Mouse (Mus musculus) embryonic facial prominence, embryonic 14.5 days (tissue): ENCODE measurements around the gene Crocc2. TPM values are rescaled to one million over a fixed set of nuclear protein-coding genes. Genes with fewer than 3 reads are reported as not detected.
"Not testable (repeated sequence)": the region's sequence is repeated elsewhere in the genome, so short reads cannot be mapped to it uniquely, and the experiment has no call there.

Experiments
- ATAC-seq: fragments of 200-750 bp; cut with Nextera tagmentation; 2 replicates; pipeline ENCODE4 v1.8.0; 2017; ENCODE audit warnings: low read depth, moderate number of reproducible peaks, moderate TSS enrichment
- DNase-seq: peaks from one replicate; pipeline ENCODE4 v3.0.0-alpha.2; 2015; ENCODE audit warnings: low spot score
- H3K27ac ChIP-seq: fragments of 300-500 bp; sonication (generic); replicated peaks from 2 replicates; pipeline ENCODE4 v1.5.1; 2014; ENCODE audit warnings: low read depth, mild to moderate bottlenecking, low read length, moderate library complexity
- H3K27me3 ChIP-seq: fragments of 300-500 bp; sonication (generic); replicated peaks from 2 replicates; pipeline ENCODE4 v1.6.1; 2014; ENCODE audit warnings: low read length; ENCODE audit not compliant: control insufficient read depth, insufficient read depth
- H3K36me3 ChIP-seq: fragments of 300-500 bp; sonication (generic); 2 replicates; pipeline ENCODE4 v1.6.1; 2014; ENCODE audit warnings: low read length, mixed read lengths; ENCODE audit not compliant: control insufficient read depth, insufficient read depth
- H3K4me1 ChIP-seq: fragments of 300-500 bp; sonication (generic); 2 replicates; pipeline ENCODE4 v1.6.1; 2014; ENCODE audit warnings: antibody characterized with exemption, low read length; ENCODE audit not compliant: control insufficient read depth, insufficient read depth
- H3K4me2 ChIP-seq: fragments of 300-500 bp; sonication (generic); 2 replicates; pipeline ENCODE4 v1.6.1; 2014; ENCODE audit warnings: low read depth, mild to moderate bottlenecking, low read length, moderate library complexity, mixed read lengths
- H3K4me3 ChIP-seq: fragments of 300-500 bp; sonication (generic); 2 replicates; pipeline ENCODE4 v1.5.1; 2014; ENCODE audit warnings: low read depth, mild to moderate bottlenecking, low read length
- H3K9ac ChIP-seq: fragments of 300-500 bp; sonication (generic); 2 replicates; pipeline ENCODE4 v1.6.1; 2014; ENCODE audit warnings: low read depth, mild to moderate bottlenecking, low read length, moderate library complexity, mixed read lengths
- H3K9me3 ChIP-seq: fragments of 300-500 bp; sonication (generic); 2 replicates; pipeline ENCODE4 v1.6.1; 2016; ENCODE audit warnings: low read length; ENCODE audit not compliant: control insufficient read depth
- WGBS: fragments of 180-500 bp; shearing (Covaris S2); extraction: QIAGEN DNeasy Blood & Tissue Kit; methylation state at CpG from one replicate; pipeline ENCODE4 v1.1.7; 2014; 5-methylcytosine and 5-hydroxymethylcytosine counted together
- polyA plus RNA-seq: library from polyadenylated mRNA; unstranded; fragments of >200 nt; fragmentation: Nextera tagmentation; extraction: Ambion mirVana; gene quantifications from 2 replicates; pipeline ENCODE4 v1.2.1, GENCODE M21; 2014

Crocc2 gene
- polyA plus RNA-seq, 1 experiment from 2014 or later, result 3.0 TPM

GRCm38 (mm10) chr1:93174399-93174798, 5.9 kb downstream of the Crocc2 start:
- no peak overlapping the region for H3K4me2 ChIP-seq
- H3K9ac ChIP-seq, result no peak overlapping the region
- WGBS, result 2% methylated on average over 4 of the region's 4 CpGs
- no peaks in the 10 kb centered on the region for H3K36me3 ChIP-seq
- H3K4me3 ChIP-seq, result no peak overlapping the region
- DNase-seq, result peak; percentile 89
- H3K9me3 ChIP-seq, result no peaks in the 10 kb centered on the region
- peak; percentile 84 for ATAC-seq
- peaks cover 16% of the 10 kb centered on the region for H3K4me1 ChIP-seq
- H3K27ac ChIP-seq, result no peak overlapping the region
- H3K27me3 ChIP-seq, result no peaks in the 10 kb centered on the region

DNA sequence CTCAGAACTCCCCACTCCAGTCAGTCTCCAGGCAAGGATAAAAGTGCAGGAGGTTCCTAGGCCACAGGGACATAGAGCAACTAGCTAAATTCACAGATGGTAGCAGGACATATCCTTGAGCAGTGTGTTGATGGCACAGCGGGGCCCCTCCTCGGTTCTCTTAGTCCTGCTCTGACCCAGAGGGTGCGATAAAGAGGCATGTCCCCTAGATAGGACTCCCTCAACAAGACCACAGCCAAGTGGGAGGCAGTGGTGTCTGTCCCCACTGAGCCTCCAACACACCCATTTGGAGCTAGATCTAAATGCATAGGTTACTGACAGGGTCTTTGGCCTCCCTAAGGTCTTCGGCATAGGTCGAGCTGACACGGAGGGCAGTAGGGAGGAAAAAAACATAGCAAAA, 7.3 kb downstream of the Crocc2 start:
- no peaks in the 10 kb centered on the region for H3K9me3 ChIP-seq
- ATAC-seq, result no peak
- peaks cover 16% of the 10 kb centered on the region for H3K4me1 ChIP-seq
- no peaks in the 10 kb centered on the region for H3K36me3 ChIP-seq
- peak overlapping the region; percentile 89 for H3K27ac ChIP-seq
- peak overlapping the region; percentile 38 for H3K4me3 ChIP-seq
- no peaks in the 10 kb centered on the region for H3K27me3 ChIP-seq
- 15% methylated on average over 6 of the region's 6 CpGs for WGBS
- DNase-seq, result no peak
- no peak overlapping the region for H3K9ac ChIP-seq
- peak overlapping the region; percentile 76 for H3K4me2 ChIP-seq

GRCm38 (mm10) chr1:93176525-93177332, 8.2 kb downstream of the Crocc2 start:
- no peaks in the 10 kb centered on the region for H3K36me3 ChIP-seq
- peak overlapping the region; percentile 89 for H3K27ac ChIP-seq
- H3K4me2 ChIP-seq, result peak overlapping the region; percentile 76
- 7% methylated on average over 14 of the region's 44 CpGs for WGBS
- ATAC-seq, result peak; percentile 72
- H3K27me3 ChIP-seq, result no peaks in the 10 kb centered on the region
- peak overlapping the region; percentile 38 for H3K4me3 ChIP-seq
- H3K9me3 ChIP-seq, result no peaks in the 10 kb centered on the region
- peaks cover 16% of the 10 kb centered on the region for H3K4me1 ChIP-seq
- peak; percentile 90 for DNase-seq
- peak overlapping the region; percentile 39 for H3K9ac ChIP-seq

DNA sequence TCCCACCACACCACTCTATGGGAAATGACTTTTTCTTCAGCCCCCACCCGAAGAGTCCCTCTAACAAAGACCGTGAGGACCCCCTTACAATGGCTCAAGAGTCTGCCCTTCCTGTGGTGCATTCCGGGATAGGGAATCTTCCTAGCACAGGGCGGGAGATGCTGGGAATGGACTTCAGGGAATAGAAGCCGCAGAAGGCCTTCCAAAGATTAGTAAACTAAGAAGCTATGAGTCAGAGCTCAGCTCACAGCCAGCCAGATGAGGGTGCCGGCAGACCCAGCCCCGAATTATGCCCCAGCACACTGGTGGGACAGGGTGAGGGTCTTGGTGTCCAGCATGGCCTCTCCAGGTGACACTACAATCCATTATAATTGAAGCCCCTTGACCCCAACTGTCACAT, 13.8 kb downstream of the Crocc2 start:
- Histone ChIP-seq H3K4me2 (no peak overlapping the region), H3K4me3 (no peak overlapping the region), H3K4me1 (peaks cover 7% of the 10 kb centered on the region), H3K36me3 (no peaks in the 10 kb centered on the region), H3K27ac (no peak overlapping the region), H3K9ac (no peak overlapping the region), H3K9me3 (no peaks in the 10 kb centered on the region), H3K27me3 (no peaks in the 10 kb centered on the region)
- no peak for DNase-seq
- WGBS, result 87% methylated on average over 7 of the region's 7 CpGs
- ATAC-seq, result no peak

DNA sequence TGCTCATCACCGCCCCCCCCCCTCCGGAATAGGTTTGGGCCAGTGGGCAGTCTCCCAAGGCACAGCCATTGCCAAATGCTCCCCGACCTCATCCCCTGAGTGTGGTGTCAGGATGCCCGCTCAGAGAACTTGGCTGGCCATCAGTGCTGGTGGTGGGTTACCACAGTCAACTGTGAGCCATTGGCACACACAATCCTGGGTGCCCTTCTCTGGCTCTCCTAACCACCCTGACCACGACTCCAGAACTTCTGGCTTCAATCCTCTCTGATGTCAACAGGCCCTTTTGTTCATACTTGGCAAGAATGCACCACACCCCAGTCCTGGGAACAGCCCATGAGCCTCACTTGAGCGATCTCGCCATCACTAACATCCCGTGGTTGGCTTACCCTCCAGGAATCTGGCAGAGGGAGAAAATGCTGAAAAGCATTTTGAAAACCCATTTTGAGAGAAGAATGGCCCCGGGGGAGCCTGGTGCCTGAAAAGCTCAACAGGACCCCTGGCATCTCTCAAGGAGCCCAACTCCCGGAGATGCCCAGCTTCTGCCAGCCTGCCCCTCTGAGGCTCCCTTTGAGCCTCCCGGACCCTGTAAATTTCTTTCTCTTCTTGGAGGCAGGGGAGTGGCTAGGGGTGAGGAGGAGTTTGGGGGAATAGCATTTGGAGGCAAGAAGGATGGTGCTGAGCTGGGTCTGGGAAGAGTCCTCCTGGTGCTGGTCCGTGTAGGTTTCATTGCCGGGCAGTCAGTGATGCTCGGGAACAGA, 15.7 kb downstream of the Crocc2 start:
- 68% methylated on average over 14 of the region's 14 CpGs for WGBS
- no peaks in the 10 kb centered on the region for H3K9me3 ChIP-seq
- 0 out of 2 replicates have a peak, but pooled peaks cover 5% of the 10 kb centered on the region for H3K4me1 ChIP-seq
- ATAC-seq (0 out of 2 replicates have a peak, but pooled peaks have one; percentile 12), DNase-seq (no peak)
- H3K27ac ChIP-seq, result 0 out of 2 replicates have a peak overlapping the region, but pooled peaks have one; percentile 15
- H3K4me3 ChIP-seq, result no peak overlapping the region
- no peak overlapping the region for H3K9ac ChIP-seq
- no peaks in the 10 kb centered on the region for H3K36me3 ChIP-seq
- H3K27me3 ChIP-seq, result no peaks in the 10 kb centered on the region
- H3K4me2 ChIP-seq, result no peak overlapping the region

- ATAC-seq (no peak), DNase-seq (no peak)
- Histone ChIP-seq H3K4me1 (no peaks in the 10 kb centered on the region), H3K27ac (no peak overlapping the region), H3K4me3 (no peak overlapping the region), H3K9me3 (peaks cover 6% of the 10 kb centered on the region; the same call in 1 of the 2 replicates), H3K36me3 (no peaks in the 10 kb centered on the region), H3K4me2 (no peak overlapping the region), H3K9ac (no peak overlapping the region), H3K27me3 (no peaks in the 10 kb centered on the region; the same call in 1 of the 2 replicates)
- 11% methylated on average over 5 of the region's 17 CpGs for WGBS
Measured at GRCm38 (mm10) chr1:93190726-93191305, 22.3 kb downstream of the Crocc2 start.

GRCm38 (mm10) chr1:93194961-93195360, 26.4 kb downstream of the Crocc2 start:
- Histone ChIP-seq H3K27me3 (no peaks in the 10 kb centered on the region; the same call in 1 of the 2 replicates), H3K4me1 (no peaks in the 10 kb centered on the region), H3K4me3 (no peak overlapping the region), H3K9me3 (peaks cover 6% of the 10 kb centered on the region; the same call in 1 of the 2 replicates), H3K4me2 (no peak overlapping the region), H3K9ac (no peak overlapping the region), H3K27ac (no peak overlapping the region), H3K36me3 (no peaks in the 10 kb centered on the region)
- no peak for ATAC-seq
- no peak for DNase-seq
- 84% methylated on average over 3 of the region's 3 CpGs for WGBS

- WGBS, result 79% methylated on average over 2 of the region's 2 CpGs
- not testable (repeated sequence) for ATAC-seq, DNase-seq
Measured at GRCm38 (mm10) chr1:93197454-93197853, 28.9 kb downstream of the Crocc2 start.

More at GRCm38 (mm10) chr1:93197454-93197853, 28.9 kb downstream of the Crocc2 start:
- not testable (repeated sequence) for H3K27me3 ChIP-seq, H3K4me1 ChIP-seq, H3K4me3 ChIP-seq, H3K9me3 ChIP-seq, H3K9ac ChIP-seq, H3K4me2 ChIP-seq, H3K36me3 ChIP-seq, H3K27ac ChIP-seq
